ENCODE assay signal across 8 mouse cellular contexts in genomic region chr11:17212903-17213509, GRCm38 (mm10). TPM values are rescaled to one million over a fixed set of nuclear protein-coding genes. Genes with fewer than 3 reads are reported as not detected.
DNase-seq lines count a peak whose midpoint lies in the region; ATAC-seq lines count a peak whose summit lies in the region.

No protein-coding gene starts in this region.

- H3K4me3 ChIP-seq in megakaryocyte, embryonic 14.5 days (replicated peaks): peak overlapping the region; percentile 97
- H3K4me3 ChIP-seq in forebrain, embryonic 15.5 days: peak overlapping the region; percentile 96; the same call in 1 of the 2 replicates
- H3K4me3 ChIP-seq in liver, embryonic 13.5 days (replicated peaks): peak overlapping the region; percentile 93
- peak overlapping the region; percentile 93 for H3K4me3 ChIP-seq in stomach, embryonic 16.5 days (replicated peaks; ENCODE audit: low read length)

- H3K27ac ChIP-seq in forebrain, embryonic 15.5 days (replicated peaks): no peak overlapping the region
- peak overlapping the region; percentile 62 for H3K27ac ChIP-seq in liver, embryonic 13.5 days
- H3K27ac ChIP-seq in stomach, embryonic 16.5 days (ENCODE audit: low read length): no peak overlapping the region

- peaks cover 48% of the 10 kb centered on the region for H3K4me1 ChIP-seq in megakaryocyte, embryonic 14.5 days
- peaks cover 25% of the 10 kb centered on the region for H3K4me1 ChIP-seq in forebrain, embryonic 15.5 days
- H3K4me1 ChIP-seq in liver, embryonic 13.5 days (replicated peaks): peaks cover 32% of the 10 kb centered on the region
- peaks cover 20% of the 10 kb centered on the region for H3K4me1 ChIP-seq in stomach, embryonic 16.5 days (ENCODE audit: control insufficient read depth, insufficient read depth, low read length)

- H3K9ac ChIP-seq in forebrain, embryonic 15.5 days (replicated peaks): no peak overlapping the region
- peak overlapping the region; percentile 87 for H3K9ac ChIP-seq in liver, embryonic 13.5 days
- no peak overlapping the region for H3K9ac ChIP-seq in stomach, embryonic 16.5 days (ENCODE audit: low read length)

- 64% methylated on average over 5 of the region's 5 CpGs for WGBS in forebrain, embryonic 15.5 days
- 20% methylated on average over 5 of the region's 5 CpGs for WGBS in liver, embryonic 13.5 days (ENCODE audit: insufficient replicate concordance)
- 59% methylated on average over 5 of the region's 5 CpGs for WGBS in stomach, embryonic 16.5 days

- peak; percentile 14 for DNase-seq in liver, embryonic 13.5 days
- DNase-seq in gastrocnemius, postnatal 10 days: no peak
- no peak for DNase-seq in cerebellum, adult 11-12 months
- no peak for DNase-seq in thymus, postnatal 4 days

- no peaks in the 10 kb centered on the region for H3K27me3 ChIP-seq in megakaryocyte, embryonic 14.5 days (replicated peaks)
- H3K27me3 ChIP-seq in forebrain, embryonic 15.5 days: no peaks in the 10 kb centered on the region
- no peaks in the 10 kb centered on the region for H3K27me3 ChIP-seq in liver, embryonic 13.5 days
- no peaks in the 10 kb centered on the region for H3K27me3 ChIP-seq in stomach, embryonic 16.5 days (ENCODE audit: control insufficient read depth, insufficient read depth, low read length)

- H3K4me2 ChIP-seq in forebrain, embryonic 15.5 days (replicated peaks): peak overlapping the region; percentile 83
- peak overlapping the region; percentile 87 for H3K4me2 ChIP-seq in liver, embryonic 13.5 days
- H3K4me2 ChIP-seq in stomach, embryonic 16.5 days (ENCODE audit: low read depth, low read length): peak overlapping the region; percentile 82

- H3K9me3 ChIP-seq in megakaryocyte, embryonic 14.5 days: no peaks in the 10 kb centered on the region
- no peaks in the 10 kb centered on the region for H3K9me3 ChIP-seq in forebrain, embryonic 15.5 days
- H3K9me3 ChIP-seq in liver, embryonic 13.5 days (replicated peaks): no peaks in the 10 kb centered on the region
- H3K9me3 ChIP-seq in stomach, embryonic 16.5 days (replicated peaks; ENCODE audit: control insufficient read depth, low read length): no peaks in the 10 kb centered on the region

- no peak for ATAC-seq in megakaryocyte, adult 5-6 weeks (ENCODE audit: poor library complexity, severe bottlenecking)
- no peak for ATAC-seq in forebrain, embryonic 15.5 days (replicated peaks)
- ATAC-seq in liver, embryonic 13.5 days (ENCODE audit: low read depth): peak; percentile 39; the same call in 1 of the 2 replicates
- ATAC-seq in stomach, embryonic 16.5 days (ENCODE audit: insufficient read depth, low FRiP score): no peak

- H3K36me3 ChIP-seq in megakaryocyte, embryonic 14.5 days (replicated peaks; ENCODE audit: low read length): peaks cover 33% of the 10 kb centered on the region
- peaks cover 8% of the 10 kb centered on the region for H3K36me3 ChIP-seq in forebrain, embryonic 15.5 days
- peaks cover 19% of the 10 kb centered on the region for H3K36me3 ChIP-seq in liver, embryonic 13.5 days
- peaks cover 7% of the 10 kb centered on the region; the same call in 1 of the 2 replicates for H3K36me3 ChIP-seq in stomach, embryonic 16.5 days (ENCODE audit: control insufficient read depth, insufficient read depth, low read length)

RNA-seq across cellular contexts. Expression of gene Pno1, which starts 1.6 kb away (rescaled TPM):
- 1.1 and 21.3 TPM in 2 replicates for polyA plus RNA-seq in megakaryocyte, embryonic 14.5 days (2012; ENCODE audit: insufficient read depth, low replicate concordance)
- total RNA-seq in megakaryocyte, adult 5-6 weeks (2015): 27.7 and 32.5 TPM in 2 replicates
- 40.7 and 49.6 TPM in 2 replicates for total RNA-seq in megakaryocyte, adult 5-6 weeks (2017)
- 41.0 and 41.5 TPM in 2 replicates for polyA plus RNA-seq in forebrain, embryonic 15.5 days (2015; fragmentation: Nextera tagmentation; extraction: Ambion mirVana)
- polyA plus RNA-seq in liver, embryonic 13.5 days (2015; fragmentation: Nextera tagmentation; extraction: Ambion mirVana): 68.0 and 78.8 TPM in 2 replicates
- 63.6 and 70.0 TPM in 2 replicates for polyA plus RNA-seq in stomach, embryonic 16.5 days (2015; fragmentation: Nextera tagmentation; extraction: Ambion mirVana)
- total RNA-seq in gastrocnemius, postnatal 10 days (2021): 10 to 100 TPM; 41.6 to 47.9 TPM

RNA-seq across cellular contexts. Expression of gene Wdr92, which starts 31.1 kb away (rescaled TPM):
- polyA plus RNA-seq in megakaryocyte, embryonic 14.5 days (2012; ENCODE audit: insufficient read depth, low replicate concordance): 2.0 TPM in 1 of 2 replicates, not detected in the other
- total RNA-seq in megakaryocyte, adult 5-6 weeks (2015): 9.2 and 13.9 TPM in 2 replicates
- 13.6 and 16.4 TPM in 2 replicates for total RNA-seq in megakaryocyte, adult 5-6 weeks (2017)
- 19.2 and 20.7 TPM in 2 replicates for polyA plus RNA-seq in forebrain, embryonic 15.5 days (2015; fragmentation: Nextera tagmentation; extraction: Ambion mirVana)
- polyA plus RNA-seq in liver, embryonic 13.5 days (2015; fragmentation: Nextera tagmentation; extraction: Ambion mirVana): 15.1 and 17.9 TPM in 2 replicates
- polyA plus RNA-seq in stomach, embryonic 16.5 days (2015; fragmentation: Nextera tagmentation; extraction: Ambion mirVana): 24.6 and 26.4 TPM in 2 replicates
- total RNA-seq in gastrocnemius, postnatal 10 days (2021): 1 to 10 TPM; 6.5 to 7.4 TPM

RNA-seq across cellular contexts. Expression of gene C1d, which starts 44.4 kb away (rescaled TPM):
- polyA plus RNA-seq in megakaryocyte, embryonic 14.5 days (2012; ENCODE audit: insufficient read depth, low replicate concordance): 2.2 TPM in 1 of 2 replicates, not detected in the other
- 56.0 and 56.7 TPM in 2 replicates for total RNA-seq in megakaryocyte, adult 5-6 weeks (2015)
- 44.9 and 52.2 TPM in 2 replicates for total RNA-seq in megakaryocyte, adult 5-6 weeks (2017)
- 104 and 114 TPM in 2 replicates for polyA plus RNA-seq in forebrain, embryonic 15.5 days (2015; fragmentation: Nextera tagmentation; extraction: Ambion mirVana)
- 55.0 and 63.2 TPM in 2 replicates for polyA plus RNA-seq in liver, embryonic 13.5 days (2015; fragmentation: Nextera tagmentation; extraction: Ambion mirVana)
- 90.2 and 102 TPM in 2 replicates for polyA plus RNA-seq in stomach, embryonic 16.5 days (2015; fragmentation: Nextera tagmentation; extraction: Ambion mirVana)
- 10 to 100 TPM; 43.7 to 45.8 TPM for total RNA-seq in gastrocnemius, postnatal 10 days (2021)

RNA-seq across cellular contexts. Expression of gene Ppp3r1, which starts 53.9 kb away (rescaled TPM):
- 18.6 and 92.9 TPM in 2 replicates for polyA plus RNA-seq in megakaryocyte, embryonic 14.5 days (2012; ENCODE audit: insufficient read depth, low replicate concordance)
- 66.9 and 72.9 TPM in 2 replicates for total RNA-seq in megakaryocyte, adult 5-6 weeks (2015)
- total RNA-seq in megakaryocyte, adult 5-6 weeks (2017): 79.8 and 91.7 TPM in 2 replicates
- polyA plus RNA-seq in forebrain, embryonic 15.5 days (2015; fragmentation: Nextera tagmentation; extraction: Ambion mirVana): 166 and 176 TPM in 2 replicates
- polyA plus RNA-seq in liver, embryonic 13.5 days (2015; fragmentation: Nextera tagmentation; extraction: Ambion mirVana): 37.6 and 45.3 TPM in 2 replicates
- 78.7 and 86.5 TPM in 2 replicates for polyA plus RNA-seq in stomach, embryonic 16.5 days (2015; fragmentation: Nextera tagmentation; extraction: Ambion mirVana)
- total RNA-seq in gastrocnemius, postnatal 10 days (2021): 100 to 1,000 TPM; 177 to 186 TPM

Comparison
In these comparisons a context has a peak if more than half of its experiments do, and no peak if none do; other contexts are left out.
1. RNA of gene C1d, which starts 44.4 kb away (polyA plus RNA-seq): 104 to 114 TPM in forebrain, embryonic 15.5 days, 90.2 to 102 TPM in stomach, embryonic 16.5 days and 55.0 to 63.2 TPM in liver, embryonic 13.5 days; 2.2 TPM in megakaryocyte, embryonic 14.5 days; every median in the first group is over 10 times any median in the second.
2. Peak in every context shown above with its lines, with median percentiles within 50 percentile points of each other: H3K4me3 ChIP-seq and H3K4me2 ChIP-seq.